Mouse (Mus musculus) myocyte (in vitro differentiated cells): ENCODE measurements around the gene Map4. TPM values are rescaled to one million over a fixed set of nuclear protein-coding genes. Genes with fewer than 3 reads are reported as not detected.

Experiments
- H3K27me3 ChIP-seq: one replicate; pipeline ENCODE4 v1.6.1; 2011; ENCODE audit not compliant: control insufficient read depth, insufficient read depth, insufficient read length
- H3K36me3 ChIP-seq: one replicate; pipeline ENCODE4 v1.6.1; 2011; ENCODE audit not compliant: control insufficient read depth, insufficient read depth
- H3K4me2 ChIP-seq: one replicate; pipeline ENCODE4 v1.6.1; 2011; ENCODE audit warnings: low read depth, control low read depth
- H3K4me3 ChIP-seq: one replicate; pipeline ENCODE4 v1.5.1; 2011; ENCODE audit warnings: mild to moderate bottlenecking, control low read depth, moderate library complexity
- H3K79me2 ChIP-seq: one replicate; pipeline ENCODE4 v1.6.1; 2011; ENCODE audit not compliant: control insufficient read depth, insufficient read depth
- H3ac ChIP-seq: one replicate; pipeline ENCODE4 v1.6.1; 2011; ENCODE audit not compliant: control insufficient read depth, insufficient read length
- CEBPB ChIP-seq: IDR thresholded peaks from 2 replicates; pipeline ENCODE4 v1.6.1; 2011; ENCODE audit warnings: mild to moderate bottlenecking, moderate library complexity; ENCODE audit not compliant: poor library complexity, insufficient read depth, severe bottlenecking
- E2F4 ChIP-seq: IDR thresholded peaks from one replicate; pipeline ENCODE4 v1.6.1; 2011; ENCODE audit warnings: mild to moderate bottlenecking, control low read depth, moderate library complexity; ENCODE audit not compliant: insufficient read depth
- MAX ChIP-seq: IDR thresholded peaks from one replicate; pipeline ENCODE4 v1.6.1; 2011; ENCODE audit warnings: low read depth, mild to moderate bottlenecking, control low read depth
- MYOD1 ChIP-seq, 3 experiments: IDR thresholded peaks; one replicate each; pipeline ENCODE4 v1.6.1; 2011; ENCODE audit warnings: control low read depth in 2 of 3, low read depth in 2 of 3, mild to moderate bottlenecking in 2 of 3, moderate library complexity in 1 of 3; ENCODE audit not compliant: insufficient read length in 2 of 3, control insufficient read depth in 1 of 3
- MYOG ChIP-seq, 3 experiments: IDR thresholded peaks; one replicate each; pipeline ENCODE4 v1.6.1; 2011; ENCODE audit warnings: control low read depth in 2 of 3, low read depth in 2 of 3, mild to moderate bottlenecking in 2 of 3; ENCODE audit not compliant: insufficient read length in 2 of 3, control insufficient read depth in 1 of 3, insufficient read depth in 1 of 3
- POLR2A ChIP-seq: IDR thresholded peaks from one replicate; pipeline ENCODE4 v1.6.1; 2011; ENCODE audit warnings: low read depth, mild to moderate bottlenecking, control low read depth, moderate library complexity; ENCODE audit not compliant: insufficient read length
- POLR2AphosphoS2 ChIP-seq: IDR thresholded peaks from one replicate; pipeline ENCODE4 v1.6.1; 2011; ENCODE audit warnings: low read depth, control low read depth; ENCODE audit not compliant: insufficient read length
- REST ChIP-seq: IDR thresholded peaks from one replicate; pipeline ENCODE4 v1.6.1; 2011; ENCODE audit warnings: mild to moderate bottlenecking, control low read depth, moderate library complexity; ENCODE audit not compliant: insufficient read depth, insufficient read length
- SRF ChIP-seq: IDR thresholded peaks from one replicate; pipeline ENCODE4 v1.6.1; 2011; ENCODE audit warnings: low read depth; ENCODE audit not compliant: control insufficient read depth, insufficient read length
- TCF12 ChIP-seq: IDR thresholded peaks from one replicate; pipeline ENCODE4 v1.6.1; 2011; ENCODE audit warnings: mild to moderate bottlenecking, control low read depth; ENCODE audit not compliant: poor library complexity, insufficient read depth, severe bottlenecking
- TCF3 ChIP-seq: IDR thresholded peaks from one replicate; pipeline ENCODE4 v1.6.1; 2011; ENCODE audit warnings: low read depth, control low read depth; ENCODE audit not compliant: insufficient read length
- USF1 ChIP-seq: IDR thresholded peaks from one replicate; pipeline ENCODE4 v1.6.1; 2011; ENCODE audit warnings: low read depth, mild to moderate bottlenecking, control low read depth, moderate library complexity
- polyA plus RNA-seq: library from polyadenylated mRNA; unstranded; fragments of >200 nt; fragmentation: generic; extraction: Trizol; gene quantifications from one replicate; pipeline ENCODE4 v1.2.1, GENCODE M21; 2012; ENCODE audit warnings: missing spikeins

The Map4 gene
- polyA plus RNA-seq, 1 experiment: 246 TPM

DNA sequence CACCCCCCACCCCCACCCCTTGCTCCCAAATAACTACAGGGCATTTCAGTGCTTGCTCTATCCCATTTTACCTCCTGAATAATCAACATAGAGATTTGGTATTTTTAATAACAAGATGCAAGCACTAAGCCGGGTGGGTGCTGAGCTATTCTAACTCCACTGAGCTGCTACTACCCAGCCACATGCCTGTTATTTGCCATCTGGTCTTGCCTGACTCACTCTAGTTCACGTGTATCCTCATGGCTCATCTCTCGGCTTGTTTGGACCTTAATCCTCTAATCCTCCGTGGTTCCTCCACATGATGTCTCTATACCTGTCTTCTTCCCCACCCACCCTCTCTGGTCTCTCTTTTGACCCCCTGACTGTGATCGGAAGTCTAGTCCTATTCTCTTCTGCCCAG, 89.1 kb downstream of the Map4 start:
- no peak overlapping the region for H3K4me2 ChIP-seq
- no peaks in the 10 kb centered on the region for H3K27me3 ChIP-seq
- no peak overlapping the region for H3ac ChIP-seq
- H3K36me3 ChIP-seq: peaks cover 6% of the 10 kb centered on the region
- H3K79me2 ChIP-seq: peaks cover 60% of the 10 kb centered on the region
- H3K4me3 ChIP-seq: no peak overlapping the region
- TF ChIP-seq POLR2AphosphoS2: no peak
- TF ChIP-seq REST: no peak
- no peak for TF ChIP-seq CEBPB
- peak in 1 of 3 experiments; percentile 9 for TF ChIP-seq MYOG (IDR thresholded peaks at IDR 0.05; ENCODE audit: control insufficient read depth in 1 of 3, insufficient read depth in 1 of 3, insufficient read length in 2 of 3, low read depth in 2 of 3)
- no peak for TF ChIP-seq E2F4

- Histone ChIP-seq H3K4me2 (no peak overlapping the region), H3K36me3 (peaks cover 12% of the 10 kb centered on the region), H3K79me2 (peaks cover 52% of the 10 kb centered on the region)
Observed at GRCm38 (mm10) chr9:110021463-110021862, 90.2 kb downstream of the Map4 start.

DNA sequence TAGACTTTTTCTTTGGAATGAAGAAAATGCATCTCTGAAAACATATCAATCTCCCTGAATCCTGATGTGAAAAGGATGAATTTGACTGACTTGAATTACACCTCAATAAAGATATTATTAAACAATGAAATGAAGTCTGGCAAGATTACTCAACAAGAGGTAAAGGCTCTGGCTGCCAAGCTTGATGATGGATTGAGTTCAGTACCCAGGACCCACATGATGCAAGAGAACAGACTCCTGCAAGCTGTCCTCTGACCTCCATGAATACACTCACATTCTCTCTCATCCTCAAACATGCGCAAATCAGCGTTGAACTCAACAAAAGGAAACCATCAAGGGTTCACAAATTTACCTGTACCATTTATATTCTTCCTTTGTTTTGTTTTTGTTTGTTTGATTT, 90.9 kb downstream of the Map4 start:
- Histone ChIP-seq H3K4me2 (no peak overlapping the region), H3ac (no peak overlapping the region), H3K27me3 (no peaks in the 10 kb centered on the region), H3K79me2 (peaks cover 49% of the 10 kb centered on the region), H3K36me3 (peaks cover 14% of the 10 kb centered on the region), H3K4me3 (no peak overlapping the region)
- no peak for TF ChIP-seq SRF
- no peak for TF ChIP-seq USF1
- TF ChIP-seq REST: no peak
- no peak for TF ChIP-seq POLR2AphosphoS2
- TF ChIP-seq MAX: no peak
- TF ChIP-seq POLR2A: no peak

More at GRCm38 (mm10) chr9:110021463-110021862, 90.2 kb downstream of the Map4 start:
- Histone ChIP-seq H3ac (no peak overlapping the region), H3K4me3 (no peak overlapping the region), H3K27me3 (no peaks in the 10 kb centered on the region)
- TF ChIP-seq TCF3 (no peak), TCF12 (no peak), POLR2A (no peak), REST (no peak), MAX (no peak), SRF (no peak), USF1 (no peak), CEBPB (no peak), POLR2AphosphoS2 (no peak), E2F4 (no peak), MYOG (IDR thresholded peaks at IDR 0.05; ENCODE audit: control insufficient read depth in 1 of 3, insufficient read depth in 1 of 3, insufficient read length in 2 of 3, low read depth in 2 of 3) (no peak), MYOD1 (IDR thresholded peaks at IDR 0.05; ENCODE audit: control insufficient read depth in 1 of 3, insufficient read length in 2 of 3, low read depth in 2 of 3) (no peak)

GRCm38 (mm10) chr9:110035091-110035490, 103.8 kb downstream of the Map4 start:
- H3K79me2 ChIP-seq: peaks cover 18% of the 10 kb centered on the region
- no peak overlapping the region for H3K4me3 ChIP-seq
- H3K27me3 ChIP-seq: no peaks in the 10 kb centered on the region
- H3ac ChIP-seq: no peak overlapping the region
- no peak for TF ChIP-seq POLR2AphosphoS2
- TF ChIP-seq CEBPB: no peak
- TF ChIP-seq MYOD1 (IDR thresholded peaks at IDR 0.05; ENCODE audit: control insufficient read depth in 1 of 3, insufficient read length in 2 of 3, low read depth in 2 of 3): no peak
- TF ChIP-seq SRF: no peak
- no peak for TF ChIP-seq E2F4
- peak in 1 of 3 experiments; percentile 6 for TF ChIP-seq MYOG (IDR thresholded peaks at IDR 0.05; ENCODE audit: control insufficient read depth in 1 of 3, insufficient read depth in 1 of 3, insufficient read length in 2 of 3, low read depth in 2 of 3)
- H3K36me3 ChIP-seq: peaks cover 54% of the 10 kb centered on the region
- H3K4me2 ChIP-seq: no peak overlapping the region

DNA sequence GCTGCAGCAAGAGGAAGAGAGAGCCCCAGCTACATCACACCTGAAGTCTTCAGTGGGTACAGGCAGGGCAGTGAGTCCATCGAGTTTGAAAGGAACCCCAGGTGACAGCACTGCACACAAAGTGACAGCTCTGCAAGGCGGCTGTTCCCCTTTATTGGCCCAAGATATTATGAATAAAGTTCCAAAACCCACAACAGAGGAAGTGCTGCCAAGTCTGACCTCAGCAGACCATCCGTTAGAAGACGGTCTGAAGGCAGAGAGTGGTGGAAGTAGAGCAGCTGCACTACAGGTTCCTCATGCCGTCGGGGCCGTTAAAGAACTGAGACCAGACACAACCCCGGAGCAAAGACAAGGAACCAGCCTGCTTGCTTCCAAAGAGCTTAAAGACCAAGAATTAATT, 106.6 kb downstream of the Map4 start:
- H3K79me2 ChIP-seq: peaks cover 15% of the 10 kb centered on the region
- no peak overlapping the region for H3K4me2 ChIP-seq
- no peaks in the 10 kb centered on the region for H3K27me3 ChIP-seq
- TF ChIP-seq MAX (no peak), USF1 (no peak), E2F4 (no peak), POLR2AphosphoS2 (no peak), MYOG (IDR thresholded peaks at IDR 0.05; ENCODE audit: control insufficient read depth in 1 of 3, insufficient read depth in 1 of 3, insufficient read length in 2 of 3, low read depth in 2 of 3) (no peak), TCF3 (no peak), CEBPB (no peak), MYOD1 (IDR thresholded peaks at IDR 0.05; ENCODE audit: control insufficient read depth in 1 of 3, insufficient read length in 2 of 3, low read depth in 2 of 3) (no peak), REST (no peak), TCF12 (no peak), SRF (no peak), POLR2A (no peak)
- no peak overlapping the region for H3K4me3 ChIP-seq
- H3ac ChIP-seq: no peak overlapping the region
- H3K36me3 ChIP-seq: peaks cover 52% of the 10 kb centered on the region
